Mouse (Mus musculus) spleen, postnatal 10 days (tissue): ENCODE measurements around the gene Ltbp2.

Source experiments
- DNase-seq, 2 experiments: peaks; one replicate each; pipeline ENCODE4 v3.0.0; 2021 to 2022; ENCODE audit warnings: low spot score in 2 of 2

The Ltbp2 gene

DNA sequence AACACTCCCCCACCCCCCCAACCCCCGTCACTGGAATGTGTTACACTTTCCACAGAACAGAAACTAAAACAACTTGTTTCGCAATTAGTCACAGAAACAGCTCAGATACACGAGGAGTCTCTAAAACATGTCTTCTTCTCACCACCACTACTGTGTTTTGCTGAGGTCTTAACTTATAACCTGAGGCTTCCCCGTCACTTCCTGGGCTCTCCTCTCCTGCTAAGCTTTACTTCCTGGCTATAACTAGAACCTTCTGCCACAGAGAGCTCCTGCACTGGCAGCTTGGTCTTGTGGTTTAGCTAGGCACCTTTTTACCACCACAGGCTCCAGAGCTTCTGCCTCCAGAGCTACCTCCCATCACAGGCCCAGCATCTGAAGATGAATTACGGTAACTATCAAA, 113.8 kb downstream of the Ltbp2 start:
- no peak for DNase-seq

DNA sequence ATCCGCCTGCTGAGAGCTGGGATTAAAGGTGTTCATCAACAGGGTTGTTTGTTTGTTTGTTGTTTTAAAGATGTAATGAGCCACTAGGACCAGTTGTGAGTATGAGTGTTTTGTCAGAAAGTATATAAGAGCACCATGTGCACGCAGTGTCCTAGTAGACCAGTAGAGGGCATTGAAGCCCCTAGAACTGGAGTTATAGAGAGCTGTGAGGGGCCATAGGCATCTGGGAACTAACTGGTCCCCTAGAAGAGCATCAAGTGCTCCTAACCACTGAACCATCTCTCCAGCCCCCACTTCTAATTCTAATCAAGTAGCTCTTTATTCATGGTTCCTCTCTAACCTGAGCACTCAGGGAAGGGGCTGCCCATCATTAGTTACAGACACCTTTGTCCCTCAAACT, 117.3 kb downstream of the Ltbp2 start:
- peak in 1 of 2 experiments; percentile 53 for DNase-seq

DNA sequence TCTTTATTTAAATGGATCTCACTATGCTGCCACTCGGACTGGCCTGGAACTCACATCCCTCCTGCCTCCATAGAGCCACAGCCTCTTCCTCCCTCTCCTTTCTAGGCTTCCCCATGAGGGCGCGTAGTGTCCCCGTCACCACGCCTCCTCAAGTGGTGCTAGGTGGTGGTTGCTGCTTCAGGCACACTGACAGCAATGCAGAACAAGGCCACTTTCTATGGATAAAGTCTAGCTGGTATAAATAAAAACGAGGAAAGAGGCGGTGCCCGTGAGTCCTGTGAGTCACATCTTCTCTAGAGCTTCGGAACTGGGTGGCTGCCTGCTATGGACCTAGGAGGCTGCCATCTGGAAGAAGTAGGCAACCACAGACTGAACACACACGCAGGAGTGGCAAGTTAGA, 120.3 kb downstream of the Ltbp2 start:
- no peak for DNase-seq

DNA sequence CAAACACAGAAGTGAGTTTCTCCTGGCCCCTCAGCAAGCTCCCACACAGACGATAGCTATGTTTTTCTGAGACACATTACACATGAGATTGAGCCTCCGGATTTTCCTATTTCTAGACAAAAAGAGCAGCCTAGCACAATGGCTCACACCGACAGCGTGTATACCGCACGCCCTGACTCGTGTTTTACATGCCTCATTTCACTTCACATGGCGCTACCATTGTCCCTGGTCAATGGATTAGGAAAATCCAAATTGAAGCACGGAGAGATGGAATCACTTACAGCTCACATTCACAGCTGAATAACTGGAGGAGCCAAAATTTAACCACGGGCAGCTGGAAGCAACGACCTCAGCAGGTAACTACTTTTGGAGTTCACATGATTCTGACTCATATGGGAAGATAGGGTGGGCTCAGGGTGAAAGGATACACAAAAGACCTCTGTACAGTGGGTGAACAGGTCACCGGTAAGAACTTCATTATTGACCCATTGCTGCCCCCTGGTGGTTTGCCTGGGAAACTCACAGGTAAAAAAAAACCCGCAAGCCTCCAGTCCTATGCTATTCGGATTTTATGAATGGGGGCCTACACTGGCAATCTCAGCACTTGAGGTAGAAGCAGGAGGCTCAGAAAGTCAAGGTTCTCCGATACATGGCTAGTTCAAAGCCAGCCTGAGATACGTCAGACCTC, 121.2 kb downstream of the Ltbp2 start:
- peak; percentile 69 to 84 for DNase-seq

DNA sequence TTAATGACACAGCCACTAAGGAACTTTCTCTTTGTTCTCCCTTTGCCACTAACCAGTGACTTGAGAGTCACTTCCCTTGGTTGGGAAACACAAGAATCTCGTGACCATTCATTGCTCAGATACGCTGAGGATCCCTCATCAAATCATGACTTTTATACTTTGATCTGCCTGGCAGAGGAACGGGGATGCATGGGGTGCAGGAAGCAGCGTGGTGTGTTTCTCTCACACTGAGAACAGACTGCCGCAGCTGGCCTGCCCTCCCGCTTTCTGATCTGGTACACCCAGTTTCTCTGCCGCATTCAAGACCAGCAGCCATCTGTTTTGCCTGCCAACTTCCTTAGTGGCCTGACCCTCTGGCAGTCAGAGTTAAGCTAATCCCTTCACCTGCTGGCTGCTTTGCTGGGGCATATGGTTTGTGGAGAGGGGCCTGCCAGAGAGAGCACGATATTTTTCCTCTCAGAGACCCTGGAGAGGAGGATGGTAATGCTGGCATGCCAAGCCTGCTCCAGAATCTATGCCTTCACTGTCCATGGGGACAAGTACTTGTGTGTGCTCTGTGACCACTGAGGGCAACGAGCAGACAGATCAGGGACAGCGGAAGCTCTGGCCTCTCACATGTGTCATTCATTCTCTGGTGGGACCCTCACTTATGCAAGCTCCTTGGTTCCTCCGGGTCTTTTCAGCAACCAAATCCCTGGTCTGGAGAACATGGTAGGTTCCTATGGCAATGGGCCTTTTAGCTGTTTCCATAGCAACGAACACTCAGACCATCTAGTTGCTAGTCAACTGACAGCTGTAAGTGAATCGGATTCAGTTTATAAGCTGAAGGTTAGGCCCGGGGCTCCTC, 124.0 kb downstream of the Ltbp2 start:
- DNase-seq: peak in 1 of 2 experiments; percentile 40

DNA sequence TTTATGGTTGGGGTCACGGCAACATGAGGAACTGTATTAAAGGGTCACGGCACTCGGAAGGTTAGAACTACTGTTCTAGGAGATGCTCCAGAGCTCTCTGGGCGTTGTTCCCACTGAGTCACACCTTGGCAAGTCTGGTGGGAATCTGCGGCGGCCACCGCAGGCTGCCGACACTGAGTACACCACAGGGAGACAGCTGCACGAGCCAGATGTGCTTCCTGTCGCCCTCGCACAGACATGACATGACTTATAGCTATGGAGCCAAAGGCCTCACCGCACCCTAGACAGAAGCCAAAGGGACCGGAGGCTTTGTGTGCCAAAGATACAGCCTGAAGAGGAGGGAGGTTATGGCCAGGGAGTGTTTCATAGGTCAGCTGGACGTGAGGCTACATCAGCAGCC, 125.7 kb downstream of the Ltbp2 start:
- DNase-seq: no peak

DNA sequence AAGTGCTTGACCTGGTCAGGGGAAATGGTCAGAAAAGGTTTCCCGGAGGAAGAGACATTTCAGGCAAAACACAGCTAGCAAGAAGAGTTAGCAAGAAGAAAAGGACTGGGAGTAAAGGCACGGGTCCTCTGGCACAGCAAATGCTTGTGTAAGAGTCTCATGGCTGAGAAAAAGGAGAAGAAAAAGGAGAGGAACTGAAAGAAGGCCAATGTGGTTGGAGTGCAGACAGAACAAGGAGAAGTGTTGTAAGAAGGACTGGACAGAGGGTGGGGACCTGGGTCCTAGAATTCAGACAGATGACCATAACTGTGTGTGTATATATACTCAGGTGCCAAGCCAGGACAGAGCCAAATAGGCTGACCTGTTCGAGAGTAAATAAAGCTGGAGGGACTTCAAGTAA, 128.2 kb downstream of the Ltbp2 start:
- DNase-seq: no peak

DNA sequence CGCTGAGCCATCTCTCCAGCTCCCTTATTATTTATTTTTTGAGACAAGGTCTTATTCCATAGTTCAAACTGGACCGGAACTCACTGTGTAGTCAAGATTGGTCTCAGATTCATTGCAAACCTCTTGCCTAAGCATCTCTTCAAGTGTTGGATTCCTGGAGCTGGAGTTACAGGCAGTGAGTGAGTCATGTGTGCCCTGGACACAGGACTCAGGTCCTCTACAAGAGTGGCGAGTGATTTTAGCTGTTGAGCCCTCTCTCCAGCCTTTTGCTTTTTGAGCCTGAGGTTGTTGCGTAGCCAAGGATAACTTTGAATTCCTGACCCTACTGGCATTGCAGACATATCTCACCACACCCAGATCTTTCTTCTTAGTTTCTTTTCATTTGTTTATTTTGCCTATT, 130.6 kb downstream of the Ltbp2 start:
- no peak for DNase-seq

DNA sequence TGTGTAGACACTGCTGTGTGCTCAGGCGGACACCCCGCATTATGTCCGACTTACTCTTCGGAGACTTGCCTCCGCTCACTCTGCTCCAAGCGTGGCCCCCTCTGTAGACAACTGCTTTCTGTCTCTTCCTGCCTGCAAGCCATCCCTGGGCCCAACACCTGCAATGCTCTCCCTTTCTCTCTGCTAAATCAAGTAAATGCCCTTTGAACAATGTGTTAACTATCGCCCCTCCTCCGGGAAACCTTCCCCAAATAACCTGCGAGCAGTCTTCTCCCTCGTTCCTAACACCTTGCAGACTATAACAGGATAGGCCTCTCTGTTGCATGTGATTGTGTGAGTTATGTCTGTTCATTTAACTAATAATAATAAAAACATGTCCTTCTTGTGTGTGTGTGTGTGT, 132.8 kb downstream of the Ltbp2 start:
- DNase-seq: no peak

DNA sequence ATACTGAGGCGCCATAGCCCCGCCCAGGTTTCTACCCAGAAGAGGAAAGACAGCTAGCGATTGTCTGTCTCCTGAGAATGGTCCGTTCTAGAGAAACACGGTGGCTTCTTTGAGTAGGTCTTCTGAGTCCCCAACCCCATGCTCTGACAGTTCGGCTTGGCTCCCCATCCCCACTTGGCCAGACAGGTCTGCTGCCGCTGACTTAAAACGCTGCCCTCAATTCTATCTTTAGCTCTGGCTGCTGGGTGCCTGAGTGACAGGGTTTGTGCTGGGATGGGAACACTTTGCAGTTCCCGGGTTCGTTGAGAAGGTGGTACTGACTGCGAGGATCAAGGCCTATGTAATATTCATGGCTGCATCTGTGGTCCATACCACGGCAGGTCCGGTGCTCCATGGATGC, 143.0 kb downstream of the Ltbp2 start:
- no peak for DNase-seq
